Mouse (Mus musculus) hindbrain, embryonic 15.5 days (tissue): ENCODE data around the gene Adm. TPM values are rescaled to one million over a fixed set of nuclear protein-coding genes. Genes with fewer than 3 reads are reported as not detected.

Source experiments
- polyA plus RNA-seq: library from polyadenylated mRNA; unstranded; fragments of >200 nt; fragmentation: Nextera tagmentation; extraction: Ambion mirVana; gene quantifications from 2 replicates; pipeline ENCODE4 v1.2.1, GENCODE M21; 2015

The Adm gene
- polyA plus RNA-seq, 1 experiment from 2014 or later, result 4.0 TPM

Other genes starting within 250 kb of the Adm start
- gene Sbf2, start 12.7 kb upstream of the Adm start, polyA plus RNA-seq, result 55.1 and 56.7 TPM in 2 replicates
- gene Ampd3, start 140.5 kb downstream of the Adm start, polyA plus RNA-seq, result 11.9 TPM in 2 replicates
- 37.9 and 39.8 TPM in 2 replicates for gene Rnf141, start 216.8 kb downstream of the Adm start, polyA plus RNA-seq
- gene Lyve1, start 235.6 kb downstream of the Adm start, polyA plus RNA-seq, result 4.3 and 4.9 TPM in 2 replicates